Mouse (Mus musculus) kidney, embryonic 15.5 days (tissue): ENCODE results near the gene Plekha7. TPM values are rescaled to one million over a fixed set of nuclear protein-coding genes. Genes with fewer than 3 reads are reported as not detected.

Experiments
- ATAC-seq: fragments of 200-750 bp; cut with Nextera tagmentation; replicated peaks from 2 replicates; pipeline ENCODE4 v1.8.0; 2017; ENCODE audit warnings: moderate TSS enrichment; ENCODE audit not compliant: low FRiP score
- H3K27ac ChIP-seq: fragments of 300-500 bp; sonication (generic); 2 replicates; pipeline ENCODE4 v1.5.1; 2015; ENCODE audit warnings: mild to moderate bottlenecking, inconsistent platforms
- H3K27me3 ChIP-seq: fragments of 300-500 bp; sonication (generic); 2 replicates; pipeline ENCODE4 v1.6.1; 2015; ENCODE audit warnings: inconsistent platforms
- H3K36me3 ChIP-seq: fragments of 300-500 bp; sonication (generic); 2 replicates; pipeline ENCODE4 v1.6.1; 2015; ENCODE audit warnings: inconsistent platforms
- H3K4me1 ChIP-seq: fragments of 300-500 bp; sonication (generic); 2 replicates; pipeline ENCODE4 v1.6.1; 2015; ENCODE audit warnings: inconsistent platforms
- H3K4me2 ChIP-seq: fragments of 300-500 bp; sonication (generic); 2 replicates; pipeline ENCODE4 v1.6.1; 2015; ENCODE audit warnings: moderate library complexity, mild to moderate bottlenecking, inconsistent platforms
- H3K4me3 ChIP-seq: fragments of 300-500 bp; sonication (generic); replicated peaks from 2 replicates; pipeline ENCODE4 v1.5.1; 2015; ENCODE audit warnings: mild to moderate bottlenecking, inconsistent platforms
- H3K9ac ChIP-seq: fragments of 300-500 bp; sonication (generic); 2 replicates; pipeline ENCODE4 v1.6.1; 2015; ENCODE audit warnings: mild to moderate bottlenecking, inconsistent platforms
- H3K9me3 ChIP-seq: fragments of 300-500 bp; sonication (generic); replicated peaks from 2 replicates; pipeline ENCODE4 v1.6.1; 2016; ENCODE audit warnings: inconsistent platforms
- WGBS: fragments of 180-500 bp; shearing (Covaris S2); methylation state at CpG from one replicate; pipeline ENCODE4 v1.1.7; 2015; ENCODE audit warnings: mixed read lengths; 5-methylcytosine and 5-hydroxymethylcytosine counted together
- polyA plus RNA-seq: library from polyadenylated mRNA; unstranded; fragments of >200 nt; fragmentation: Nextera tagmentation; extraction: Ambion mirVana; gene quantifications from 2 replicates; pipeline ENCODE4 v1.2.1, GENCODE M21; 2015

Gene Plekha7
- polyA plus RNA-seq, 1 experiment from 2014 or later, result 14.1 TPM

DNA sequence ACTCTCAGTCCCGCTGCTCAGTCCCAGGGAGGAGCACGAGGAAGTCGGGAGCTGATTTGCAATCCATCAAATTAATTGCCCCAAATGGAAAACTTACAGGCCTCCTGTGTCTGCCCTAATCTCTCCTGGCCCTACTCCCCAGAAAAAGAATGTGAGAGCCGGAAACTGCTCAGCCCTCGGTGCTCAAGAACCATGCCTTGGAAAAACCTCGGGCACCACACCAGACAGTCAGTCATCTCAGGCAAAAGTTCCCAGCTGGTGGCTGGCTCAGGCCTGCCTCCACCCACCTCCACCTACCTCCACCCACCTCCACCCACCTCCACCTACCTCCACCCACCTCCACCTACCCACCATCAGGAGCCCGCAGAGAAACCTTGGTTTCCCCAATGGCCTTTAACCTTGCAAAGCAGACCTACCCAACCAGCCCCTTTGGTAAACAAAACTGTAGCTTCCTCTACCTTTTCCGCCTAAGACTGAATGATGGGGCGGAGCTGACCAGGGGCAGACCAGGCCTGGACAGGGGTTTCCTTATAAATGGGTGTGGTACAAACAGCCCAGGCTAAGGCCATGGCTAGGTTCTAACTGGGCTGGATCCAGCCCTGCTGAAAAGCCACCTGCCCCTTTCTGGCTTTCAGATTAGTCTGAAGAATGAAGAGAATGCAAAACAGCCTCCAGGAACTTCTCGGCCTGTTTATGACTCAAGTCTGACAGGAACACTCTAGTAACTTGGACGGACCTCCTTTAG, 21.4 kb downstream of the Plekha7 start:
- H3K27ac ChIP-seq, result peak overlapping the region; percentile 81
- H3K36me3 ChIP-seq, result no peaks in the 10 kb centered on the region
- peaks cover 57% of the 10 kb centered on the region for H3K4me1 ChIP-seq
- H3K9me3 ChIP-seq, result no peaks in the 10 kb centered on the region
- H3K4me3 ChIP-seq, result no peak overlapping the region
- no peak overlapping the region for H3K9ac ChIP-seq
- H3K27me3 ChIP-seq, result no peaks in the 10 kb centered on the region
- ATAC-seq, result peak; percentile 67
- WGBS, result 19% methylated on average over 11 of the region's 11 CpGs
- no peak overlapping the region for H3K4me2 ChIP-seq

DNA sequence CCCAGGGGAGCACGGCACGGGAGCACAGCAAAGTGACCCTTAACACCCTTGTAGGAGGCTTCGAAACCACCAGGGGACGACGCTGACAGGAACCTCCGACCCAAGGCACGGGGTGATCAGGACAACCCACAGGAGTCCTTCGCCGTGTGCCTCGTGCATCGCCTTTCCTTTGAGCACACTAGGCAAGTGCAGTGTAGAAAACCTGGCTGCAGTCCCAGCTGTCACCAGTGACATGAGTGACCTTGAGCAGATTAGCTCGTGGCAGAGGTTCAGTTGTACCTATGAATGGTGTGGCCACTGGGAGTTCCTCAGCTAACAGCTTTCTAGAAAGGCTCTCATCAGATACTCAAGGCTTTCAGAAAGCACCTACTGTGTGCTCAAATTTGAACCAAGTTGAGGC, 22.0 kb downstream of the Plekha7 start:
- no peak overlapping the region for H3K4me2 ChIP-seq
- no peak overlapping the region for H3K4me3 ChIP-seq
- no peaks in the 10 kb centered on the region for H3K27me3 ChIP-seq
- H3K27ac ChIP-seq, result peak overlapping the region; percentile 81
- peaks cover 62% of the 10 kb centered on the region for H3K4me1 ChIP-seq
- no peak overlapping the region for H3K9ac ChIP-seq
- no peak for ATAC-seq
- WGBS, result 51% methylated on average over 12 of the region's 12 CpGs
- no peaks in the 10 kb centered on the region for H3K9me3 ChIP-seq
- H3K36me3 ChIP-seq, result no peaks in the 10 kb centered on the region

DNA sequence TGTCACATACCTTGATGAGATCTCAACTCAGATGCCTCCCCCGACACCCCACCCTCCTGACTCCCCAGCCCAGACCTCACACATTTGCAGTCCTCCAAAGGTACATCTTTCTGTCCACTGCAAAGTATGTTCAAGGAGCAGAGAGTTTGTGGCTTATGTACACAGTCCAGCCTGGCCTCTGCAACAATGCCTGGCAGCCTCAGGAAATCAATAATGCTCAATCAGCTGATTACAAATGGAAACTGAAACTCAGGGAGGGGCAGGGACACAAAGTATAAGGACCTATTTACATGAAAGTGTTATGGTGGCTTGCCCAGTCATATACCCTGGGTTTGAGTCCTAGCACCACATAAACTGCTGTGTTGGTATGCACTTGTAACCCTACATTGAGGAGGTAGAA, 23.0 kb downstream of the Plekha7 start:
- no peaks in the 10 kb centered on the region for H3K9me3 ChIP-seq
- H3K4me3 ChIP-seq, result no peak overlapping the region
- no peak overlapping the region for H3K27ac ChIP-seq
- ATAC-seq, result no peak
- H3K36me3 ChIP-seq, result no peaks in the 10 kb centered on the region
- no peak overlapping the region for H3K4me2 ChIP-seq
- H3K9ac ChIP-seq, result no peak overlapping the region
- 80% methylated on average over 1 of the region's 1 CpGs for WGBS
- no peaks in the 10 kb centered on the region for H3K27me3 ChIP-seq
- H3K4me1 ChIP-seq, result peaks cover 66% of the 10 kb centered on the region

DNA sequence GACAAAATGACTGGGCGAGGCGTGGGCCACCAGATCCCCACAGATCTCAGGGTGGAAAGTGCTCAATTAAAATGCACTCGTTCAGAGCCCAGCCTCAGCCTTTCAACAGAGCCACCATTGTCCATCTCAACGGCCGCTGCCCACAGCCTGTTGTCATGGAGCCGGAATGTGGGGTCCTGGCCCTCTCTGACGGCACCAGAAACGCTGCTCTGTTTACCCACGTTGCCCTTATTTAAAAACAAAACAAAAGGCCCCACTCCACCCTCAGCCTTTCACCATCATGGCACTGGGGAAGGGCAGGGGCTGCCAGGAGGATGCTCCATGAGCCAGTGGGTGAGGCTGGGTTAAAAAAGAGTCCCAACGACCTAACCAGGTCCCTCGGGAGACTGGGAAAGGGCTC, 25.4 kb downstream of the Plekha7 start:
- H3K36me3 ChIP-seq, result no peaks in the 10 kb centered on the region
- 37% methylated on average over 11 of the region's 11 CpGs for WGBS
- no peak overlapping the region for H3K27ac ChIP-seq
- H3K4me2 ChIP-seq, result no peak overlapping the region
- ATAC-seq, result no peak
- peaks cover 52% of the 10 kb centered on the region for H3K4me1 ChIP-seq
- no peaks in the 10 kb centered on the region for H3K9me3 ChIP-seq
- no peak overlapping the region for H3K4me3 ChIP-seq
- H3K9ac ChIP-seq, result no peak overlapping the region
- no peaks in the 10 kb centered on the region for H3K27me3 ChIP-seq

DNA sequence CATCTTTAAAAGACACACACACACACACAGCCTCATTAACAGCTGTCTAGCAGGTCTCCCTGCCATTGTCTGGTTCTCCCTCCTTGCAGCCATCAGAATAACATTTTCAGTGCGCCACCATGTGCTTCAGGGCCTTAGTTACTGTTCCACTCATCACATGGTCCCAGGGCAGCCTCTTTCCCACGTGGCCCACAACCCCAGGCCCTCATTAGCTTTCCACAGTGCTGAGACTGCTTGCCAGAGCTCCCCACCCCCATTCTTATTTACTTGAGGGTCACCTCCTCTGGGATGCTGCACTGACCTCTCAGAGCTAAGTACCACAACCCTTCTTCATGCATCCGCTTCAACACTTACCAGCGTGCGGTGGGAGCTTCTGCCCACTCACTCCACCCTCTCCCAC, 28.1 kb downstream of the Plekha7 start:
- Histone ChIP-seq H3K27ac (no peak overlapping the region), H3K4me2 (no peak overlapping the region), H3K27me3 (no peaks in the 10 kb centered on the region), H3K9ac (no peak overlapping the region), H3K4me3 (no peak overlapping the region), H3K36me3 (no peaks in the 10 kb centered on the region), H3K4me1 (peaks cover 30% of the 10 kb centered on the region), H3K9me3 (no peaks in the 10 kb centered on the region)
- WGBS, result 55% methylated on average over 5 of the region's 5 CpGs
- no peak for ATAC-seq

DNA sequence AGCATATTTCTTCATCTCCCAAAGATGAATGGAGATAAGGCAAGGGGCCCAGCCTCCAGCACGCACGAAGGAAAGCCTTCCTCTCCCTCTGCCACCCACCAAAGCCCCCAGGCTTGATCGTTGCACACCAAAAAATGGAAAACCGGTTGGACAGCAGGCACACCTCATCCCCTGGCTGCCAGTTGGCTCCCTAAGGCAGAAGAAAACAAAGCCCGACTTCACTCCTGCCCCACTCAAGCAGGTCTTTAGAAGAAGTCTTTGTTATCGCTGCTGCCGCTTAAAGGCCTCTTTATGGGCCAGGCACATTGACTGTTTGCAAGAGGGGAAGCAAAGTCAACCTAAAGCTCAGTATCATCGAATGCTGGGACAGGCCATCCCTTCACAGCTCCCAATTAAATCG, 29.9 kb downstream of the Plekha7 start:
- no peak for ATAC-seq

DNA sequence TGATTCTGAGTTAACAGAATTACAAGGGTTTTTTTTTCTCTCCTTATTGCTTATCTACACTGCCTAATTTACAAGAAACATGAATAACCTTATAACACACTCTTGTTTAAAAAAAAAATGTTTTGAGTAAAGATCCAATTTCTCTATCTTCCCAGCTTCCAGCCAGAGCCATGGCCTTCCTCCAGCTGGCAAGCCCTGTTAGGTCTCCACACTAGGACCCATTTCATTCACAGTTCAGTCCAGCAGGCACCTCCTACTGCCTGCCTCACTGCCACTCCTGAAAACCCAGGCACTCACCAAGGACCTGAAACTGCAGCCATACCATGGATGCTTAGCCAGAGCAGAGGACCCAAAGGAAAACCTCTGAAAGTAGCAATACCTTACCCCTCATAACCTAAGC, 31.9 kb downstream of the Plekha7 start:
- Histone ChIP-seq H3K4me3 (no peak overlapping the region), H3K27ac (no peak overlapping the region), H3K9ac (no peak overlapping the region), H3K36me3 (no peaks in the 10 kb centered on the region), H3K4me2 (no peak overlapping the region), H3K9me3 (no peaks in the 10 kb centered on the region), H3K4me1 (peaks cover 14% of the 10 kb centered on the region; the same call in 1 of the 2 replicates), H3K27me3 (no peaks in the 10 kb centered on the region)
- no peak for ATAC-seq

More for the DNA sequence above, 29.9 kb downstream of the Plekha7 start:
- no peak overlapping the region for H3K4me2 ChIP-seq
- H3K4me3 ChIP-seq, result no peak overlapping the region
- peak overlapping the region; percentile 37 for H3K27ac ChIP-seq
- H3K36me3 ChIP-seq, result no peaks in the 10 kb centered on the region
- no peaks in the 10 kb centered on the region for H3K9me3 ChIP-seq
- H3K9ac ChIP-seq, result no peak overlapping the region
- H3K4me1 ChIP-seq, result peaks cover 26% of the 10 kb centered on the region
- H3K27me3 ChIP-seq, result no peaks in the 10 kb centered on the region
- 62% methylated on average over 9 of the region's 9 CpGs for WGBS

DNA sequence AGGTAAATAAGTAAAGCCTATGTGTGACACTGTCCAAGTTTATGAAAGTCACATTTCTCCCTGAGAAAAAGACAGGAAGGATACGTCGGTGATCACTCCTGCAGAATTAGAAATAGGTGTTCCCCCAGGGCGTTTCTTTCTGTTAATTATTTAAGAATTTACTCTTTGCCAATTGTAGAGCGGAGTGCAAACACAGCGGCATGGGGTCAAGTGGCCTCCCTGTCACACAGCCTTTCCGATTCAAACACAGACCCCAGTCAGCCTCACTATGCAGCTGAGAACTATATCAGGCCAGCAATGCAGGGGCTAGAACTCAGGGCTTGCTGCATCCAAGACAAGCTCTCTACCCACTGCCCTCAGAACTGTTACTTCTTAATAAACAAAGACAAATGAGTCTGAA, 35.1 kb downstream of the Plekha7 start:
- H3K4me2 ChIP-seq, result no peak overlapping the region
- H3K27me3 ChIP-seq, result no peaks in the 10 kb centered on the region
- H3K9me3 ChIP-seq, result no peaks in the 10 kb centered on the region
- no peak overlapping the region for H3K27ac ChIP-seq
- H3K4me1 ChIP-seq, result peaks cover 21% of the 10 kb centered on the region
- no peak overlapping the region for H3K9ac ChIP-seq
- H3K4me3 ChIP-seq, result no peak overlapping the region
- H3K36me3 ChIP-seq, result no peaks in the 10 kb centered on the region
- ATAC-seq, result no peak
- 76% methylated on average over 6 of the region's 6 CpGs for WGBS

DNA sequence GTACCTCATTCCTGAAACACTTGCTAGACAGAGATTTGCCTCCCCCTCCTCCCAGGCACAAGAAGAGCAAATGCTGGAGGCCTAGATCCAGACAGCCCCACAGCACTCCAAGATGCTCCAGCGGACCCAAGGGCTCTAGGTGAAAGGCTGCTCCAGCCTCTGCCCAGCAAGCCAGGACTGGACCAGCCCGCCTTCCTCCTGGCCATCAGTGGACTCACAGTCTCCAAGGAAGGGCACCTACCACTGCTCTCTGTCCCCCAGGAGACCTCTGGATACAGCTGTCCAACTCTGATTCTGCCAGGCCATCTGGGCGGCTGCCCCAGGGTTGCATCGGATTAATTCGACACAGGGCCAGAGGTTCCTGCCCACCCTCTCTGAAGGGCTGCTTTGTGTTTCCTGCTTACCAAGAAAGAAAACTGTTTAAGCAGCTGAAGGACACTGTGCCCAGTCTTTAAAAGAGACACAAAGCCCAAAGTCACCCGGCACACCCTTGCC, 38.6 kb downstream of the Plekha7 start:
- Histone ChIP-seq H3K4me1 (peaks cover 28% of the 10 kb centered on the region), H3K27me3 (no peaks in the 10 kb centered on the region), H3K9me3 (no peaks in the 10 kb centered on the region), H3K4me2 (no peak overlapping the region), H3K36me3 (no peaks in the 10 kb centered on the region), H3K27ac (0 out of 2 replicates have a peak overlapping the region, but pooled peaks have one; percentile 19), H3K9ac (no peak overlapping the region), H3K4me3 (no peak overlapping the region)
- no peak for ATAC-seq
- WGBS, result 73% methylated on average over 6 of the region's 6 CpGs

DNA sequence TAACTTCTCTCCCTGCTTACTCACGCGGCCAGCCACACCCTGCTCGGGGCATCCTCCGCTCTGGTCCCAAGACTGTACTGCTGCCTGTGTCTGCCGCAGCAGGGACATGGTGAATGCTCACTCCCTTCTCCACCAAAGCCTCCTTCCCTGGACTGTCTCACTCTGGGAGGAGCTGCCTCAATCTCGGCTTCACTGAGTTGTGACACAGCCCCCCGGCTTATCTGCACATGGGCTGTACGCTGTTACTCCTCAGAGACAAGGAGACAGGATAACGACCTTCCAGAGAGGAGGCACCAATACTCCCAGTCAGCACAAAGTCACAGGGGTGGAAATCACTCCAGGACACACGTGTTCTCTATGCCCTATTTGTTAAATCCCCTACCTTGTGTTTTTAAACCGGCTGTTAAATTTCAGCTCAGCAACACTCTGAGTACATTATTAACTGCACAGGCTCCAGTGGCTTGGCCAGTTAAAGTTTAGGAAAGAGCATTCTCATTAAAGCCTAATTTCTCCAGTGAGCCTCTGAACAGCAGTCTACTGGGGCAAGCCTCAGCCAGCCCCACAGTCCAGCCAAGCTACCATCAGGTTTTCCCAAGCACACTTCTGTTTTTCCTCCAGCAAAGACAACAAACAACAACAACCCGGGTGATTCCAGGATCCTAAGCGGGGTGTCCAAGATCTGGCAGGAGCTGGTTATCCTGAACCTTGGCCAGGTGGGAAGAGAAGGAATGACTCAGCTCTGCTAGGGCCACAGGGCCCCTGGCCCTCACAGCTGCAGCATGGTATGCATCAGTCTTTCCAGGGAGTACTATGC, 39.9 kb downstream of the Plekha7 start:
- 21% methylated on average over 13 of the region's 13 CpGs for WGBS
- Histone ChIP-seq H3K27me3 (no peaks in the 10 kb centered on the region), H3K27ac (peak overlapping the region; percentile 73), H3K4me3 (no peak overlapping the region), H3K9me3 (no peaks in the 10 kb centered on the region), H3K36me3 (no peaks in the 10 kb centered on the region), H3K4me2 (peak overlapping the region; percentile 37), H3K4me1 (peaks cover 39% of the 10 kb centered on the region), H3K9ac (no peak overlapping the region)
- ATAC-seq, result peak; percentile 80

DNA sequence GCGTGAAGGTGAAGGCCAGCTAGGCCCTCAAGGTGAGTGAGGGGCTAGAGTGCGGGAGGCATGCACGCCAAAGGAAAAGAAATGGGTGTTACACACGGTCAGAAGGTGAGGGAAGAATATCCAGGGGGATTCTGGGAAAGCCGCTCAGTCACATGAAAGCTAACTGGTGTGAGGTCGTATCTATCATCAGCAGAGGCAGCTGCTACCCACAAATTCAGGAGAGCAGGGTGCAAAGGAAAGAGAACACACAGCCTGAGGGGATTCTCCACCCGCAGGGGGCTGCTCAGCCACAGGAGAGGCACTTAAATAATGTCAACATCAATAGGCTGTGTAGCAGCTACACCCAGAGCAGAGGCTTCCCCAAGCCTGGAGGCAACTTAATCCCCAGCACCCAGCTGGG, 44.9 kb downstream of the Plekha7 start:
- H3K4me1 ChIP-seq, result peaks cover 42% of the 10 kb centered on the region
- no peak for ATAC-seq
- no peaks in the 10 kb centered on the region for H3K9me3 ChIP-seq
- no peak overlapping the region for H3K9ac ChIP-seq
- no peak overlapping the region for H3K4me2 ChIP-seq
- H3K27me3 ChIP-seq, result no peaks in the 10 kb centered on the region
- no peak overlapping the region for H3K4me3 ChIP-seq
- no peaks in the 10 kb centered on the region for H3K36me3 ChIP-seq
- 0 out of 2 replicates have a peak overlapping the region, but pooled peaks have one; percentile 1 for H3K27ac ChIP-seq
- WGBS, result 69% methylated on average over 7 of the region's 7 CpGs

DNA sequence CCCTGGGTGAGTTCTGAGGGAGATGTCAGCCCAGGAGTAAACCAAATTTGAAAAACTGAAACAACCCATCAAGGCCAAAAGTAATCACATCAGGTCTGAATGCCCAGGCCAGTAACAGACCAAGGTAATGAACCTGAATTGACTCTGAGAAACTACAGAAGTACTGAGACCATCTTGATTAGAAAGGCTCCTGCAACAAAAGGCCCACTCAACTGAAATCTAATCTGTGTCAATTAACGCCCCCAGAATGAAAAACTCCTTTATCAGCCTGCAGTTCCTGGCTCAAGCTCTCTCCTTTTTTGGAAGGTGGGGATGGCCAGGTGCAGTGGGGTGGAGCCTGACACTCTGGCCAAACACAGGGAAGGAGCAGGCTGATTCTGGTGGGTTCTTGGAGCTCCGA, 45.7 kb downstream of the Plekha7 start:
- no peak overlapping the region for H3K9ac ChIP-seq
- H3K27me3 ChIP-seq, result no peaks in the 10 kb centered on the region
- 34% methylated on average over 2 of the region's 2 CpGs for WGBS
- no peak overlapping the region for H3K4me3 ChIP-seq
- peak overlapping the region; percentile 20; the same call in 1 of the 2 replicates for H3K27ac ChIP-seq
- no peak overlapping the region for H3K4me2 ChIP-seq
- ATAC-seq, result no peak
- H3K4me1 ChIP-seq, result peaks cover 39% of the 10 kb centered on the region
- H3K36me3 ChIP-seq, result no peaks in the 10 kb centered on the region
- H3K9me3 ChIP-seq, result no peaks in the 10 kb centered on the region
